Mouse (Mus musculus): Measurements from ENCODE around the gene Gm47841. TPM values are rescaled to one million over a fixed set of nuclear protein-coding genes. Genes with fewer than 3 reads are reported as not detected.
A peak's percentile ranks its signal among the peaks of the same experiment; 100 is the strongest.

The Gm47841 gene
- total and polyA plus RNA-seq, 3 experiments, result not detected

DNA sequence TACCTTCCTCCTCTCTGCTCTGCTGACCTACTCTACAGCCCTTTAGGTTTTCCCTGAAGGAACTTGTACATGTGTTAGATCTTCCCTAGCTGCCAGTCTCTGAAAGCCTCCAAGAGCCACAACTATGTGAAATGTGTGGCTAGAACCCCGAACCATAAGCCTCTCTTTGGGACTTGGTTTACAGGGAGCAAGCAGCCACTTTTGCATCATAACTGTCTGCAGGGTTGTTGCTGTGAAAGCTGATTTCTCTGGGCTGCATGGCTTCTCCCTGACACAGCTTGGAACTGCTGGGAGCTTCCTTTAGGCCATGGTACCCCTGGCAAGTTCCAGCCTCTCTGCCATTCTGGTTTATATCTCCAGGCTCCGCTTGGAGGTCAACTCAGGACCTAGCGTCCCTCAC, 44.7 kb downstream of the Gm47841 start:
- H3K4me1 ChIP-seq (ENCODE audit: control insufficient read depth in 1 of 2, insufficient read depth in 2 of 2), result peaks cover 10 to 14% of the 10 kb centered on the region in 2 experiments
- no peak overlapping the region for H3K27ac ChIP-seq (ENCODE audit: insufficient read depth, low read depth)
- in situ Hi-C loops (cut with MboI; ENCODE audit: low pct_ligation_motif_present, low pct_unique_long_range_greater_than_20kb, low sequenced_read_pairs) (loop anchor here (10.0 kb wide), 1 partner anchor 238 kb away; the partner anchor contains the start of gene Slc4a8), dilution Hi-C loops (cut with MboI; ENCODE audit: extremely low pct_ligation_motif_present, extremely low pct_unique_long_range_greater_than_20kb, low sequenced_read_pairs) (no loop called here)
- no peak overlapping the region for H3K9ac ChIP-seq (ENCODE audit: insufficient read depth, low read depth)
- H3K4me3 ChIP-seq (replicated peaks in 1 of 3; ENCODE audit: low read depth in 2 of 3, low read length in 2 of 3, poor library complexity in 1 of 3), result no peak overlapping the region
- TF ChIP-seq IRF4 (IDR thresholded peaks at IDR 0.05; ENCODE audit: low read depth, low read length) (no peak), USF2 (conservative IDR thresholded peaks at IDR 0.05; ENCODE audit: low read depth, low read length) (no peak), MAZ (IDR thresholded peaks at IDR 0.05; ENCODE audit: low read depth, low read length) (no peak), POLR2AphosphoS2 (IDR thresholded peaks at IDR 0.05; ENCODE audit: low read depth, low read length) (no peak), PAX5 (IDR thresholded peaks at IDR 0.05; ENCODE audit: low read length) (no peak), RCOR1 (conservative IDR thresholded peaks at IDR 0.05; ENCODE audit: low read depth, low read length) (no peak), POLR2A (IDR thresholded peaks at IDR 0.05; ENCODE audit: low read depth, low read length) (no peak), GABPA (IDR thresholded peaks at IDR 0.05; ENCODE audit: insufficient replicate concordance, low read depth, low read length) (no peak), TBP (conservative IDR thresholded peaks at IDR 0.05; ENCODE audit: low read depth, low read length) (no peak), EP300 (IDR thresholded peaks at IDR 0.05; ENCODE audit: low read length) (no peak), MXI1 (IDR thresholded peaks at IDR 0.05; ENCODE audit: low read depth, low read length) (no peak), ELF1 (IDR thresholded peaks at IDR 0.05; ENCODE audit: low read depth, low read length) (no peak), ZMIZ1 (IDR thresholded peaks at IDR 0.05; ENCODE audit: low read depth, low read length) (no peak), MAX (IDR thresholded peaks at IDR 0.05; ENCODE audit: low read length) (no peak), CHD2 (IDR thresholded peaks at IDR 0.05; ENCODE audit: low read length) (no peak), ZNF384 (IDR thresholded peaks at IDR 0.05; ENCODE audit: low read depth, low read length) (no peak), JUND (conservative IDR thresholded peaks at IDR 0.05; ENCODE audit: low read depth, low read length) (no peak)
- H3K4me2 ChIP-seq (ENCODE audit: insufficient read depth, low read depth, poor library complexity, severe bottlenecking), result no peak overlapping the region
- no peaks in the 10 kb centered on the region for H3K79me2 ChIP-seq (replicated peaks; ENCODE audit: control insufficient read depth, extremely low read depth, insufficient read depth, poor library complexity, severe bottlenecking)
- no peaks in the 10 kb centered on the region for H3K36me3 ChIP-seq (replicated peaks in 1 of 2; ENCODE audit: control insufficient read depth in 1 of 2, insufficient read depth in 1 of 2, low read length in 1 of 2)
- peaks cover 57% of the 10 kb centered on the region for H3K27me3 ChIP-seq (replicated peaks)
- H3K9me3 ChIP-seq (replicated peaks; ENCODE audit: low read length), result no peaks in the 10 kb centered on the region
- no peak for DNase-seq (ENCODE audit: extremely low read depth)

DNA sequence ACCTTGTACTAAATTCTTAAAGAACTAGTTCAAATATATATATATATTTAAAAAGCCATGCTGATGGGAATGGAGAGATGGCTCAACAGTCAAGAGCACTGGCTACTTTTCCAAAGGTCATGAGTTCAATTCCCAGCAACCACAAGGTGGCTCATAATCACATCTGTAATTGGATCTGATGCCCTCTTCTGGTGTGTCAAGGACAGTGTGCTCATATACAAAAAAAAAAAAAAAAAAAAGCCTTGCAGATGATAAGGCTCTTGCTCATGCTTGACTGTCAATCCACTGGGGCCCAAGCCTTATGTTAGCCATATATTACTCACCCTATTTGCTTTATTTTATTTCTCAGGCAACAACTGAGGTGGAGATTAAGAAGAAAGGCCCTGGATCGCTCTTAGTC, 45.5 kb downstream of the Gm47841 start:
- no peak overlapping the region for H3K27ac ChIP-seq (ENCODE audit: insufficient read depth, low read depth)
- no peaks in the 10 kb centered on the region for H3K79me2 ChIP-seq (replicated peaks; ENCODE audit: control insufficient read depth, extremely low read depth, insufficient read depth, poor library complexity, severe bottlenecking)
- no peak overlapping the region for H3K9ac ChIP-seq (ENCODE audit: insufficient read depth, low read depth)
- in situ Hi-C loops (cut with MboI; ENCODE audit: low pct_ligation_motif_present, low pct_unique_long_range_greater_than_20kb, low sequenced_read_pairs), result loop anchor here (10.0 kb wide), 1 partner anchor 237 kb away; the partner anchor contains the start of gene Slc4a8
- peaks cover 3 to 6% of the 10 kb centered on the region in 2 experiments for H3K4me1 ChIP-seq (ENCODE audit: control insufficient read depth in 1 of 2, insufficient read depth in 2 of 2)
- DNase-seq (ENCODE audit: extremely low read depth), result no peak
- dilution Hi-C loops (cut with MboI; ENCODE audit: extremely low pct_ligation_motif_present, extremely low pct_unique_long_range_greater_than_20kb, low sequenced_read_pairs), result no loop called here
- TF ChIP-seq CTCF (conservative IDR thresholded peaks at IDR 0.05 in 1 of 2, IDR thresholded peaks at IDR 0.05 in 1 of 2; ENCODE audit: low read depth in 2 of 2, low read length in 2 of 2), result peak in 1 of 2 experiments; percentile 48; a peak in 2 of 4 replicates
- peak; percentile 81 for TF ChIP-seq ZNF384 (IDR thresholded peaks at IDR 0.05; ENCODE audit: low read depth, low read length)
- TF ChIP-seq E2F4 (IDR thresholded peaks at IDR 0.05; ENCODE audit: insufficient replicate concordance, low read depth, low read length), result no peak
- TF ChIP-seq TCF12 (IDR thresholded peaks at IDR 0.05; ENCODE audit: low read depth, low read length), result no peak
- no peak overlapping the region for H3K4me2 ChIP-seq (ENCODE audit: insufficient read depth, low read depth, poor library complexity, severe bottlenecking)
- H3K9me3 ChIP-seq (replicated peaks; ENCODE audit: low read length), result no peaks in the 10 kb centered on the region
- H3K27me3 ChIP-seq (replicated peaks), result peaks cover 60% of the 10 kb centered on the region
- no peaks in the 10 kb centered on the region for H3K36me3 ChIP-seq (replicated peaks in 1 of 2; ENCODE audit: control insufficient read depth in 1 of 2, insufficient read depth in 1 of 2, low read length in 1 of 2)
- H3K4me3 ChIP-seq (replicated peaks in 1 of 3; ENCODE audit: low read depth in 2 of 3, low read length in 2 of 3, poor library complexity in 1 of 3), result no peak overlapping the region

All from CH12.LX (cell line).